Mouse (Mus musculus): ENCODE results near the gene Gpi1.

- TF ChIP-seq CHD2 (IDR thresholded peaks at IDR 0.05; ENCODE audit: low read depth, low read length) (no peak), HCFC1 (IDR thresholded peaks at IDR 0.05; ENCODE audit: borderline replicate concordance, insufficient read depth, low read length) (no peak), MAFK (IDR thresholded peaks at IDR 0.05; ENCODE audit: insufficient read depth, low read depth, low read length) (no peak), ZC3H11A (IDR thresholded peaks at IDR 0.05; ENCODE audit: borderline replicate concordance, low read depth, low read length) (no peak), ZNF384 (IDR thresholded peaks at IDR 0.05; ENCODE audit: low read depth, low read length) (0 out of 2 replicates have a peak, but pooled peaks have one; percentile 15)
These were observed 64.1 kb downstream of the Gpi1 start for GRCm38 (mm10) chr7:34165999-34166398.
